Mouse (Mus musculus): ENCODE measurements at regions not wholly inside any gene's neighbourhood (a gene's known extent, or its start where the extent isn't known, plus 50 kb on each side); places are given as distances from the start of the nearest gene placed in this dataset.
"Not testable (repeated sequence)": the region's sequence is repeated elsewhere in the genome, so short reads cannot be mapped to it uniquely, and the experiment has no call there.

GRCm38 (mm10) chrX:103553605-103554004 lies 76.8 kb upstream of the Zcchc13 start:
- peaks cover 10% of the 10 kb centered on the region for H3K4me1 ChIP-seq (ENCODE audit: insufficient read depth)
- no peak for TF ChIP-seq CTCF (IDR thresholded peaks at IDR 0.05; ENCODE audit: low read depth)
- no peak for TF ChIP-seq EP300 (IDR thresholded peaks at IDR 0.05; ENCODE audit: low read depth)
- no peaks in the 10 kb centered on the region for H3K36me3 ChIP-seq (replicated peaks; ENCODE audit: insufficient read depth, low read length)
- no peak overlapping the region for H3K27ac ChIP-seq (ENCODE audit: low read depth)
- no peak overlapping the region for H3K9ac ChIP-seq (replicated peaks)
- DNase-seq = no peak
- no peak overlapping the region for H3K4me3 ChIP-seq (ENCODE audit: low read depth, low read length)
- H3K4me2 ChIP-seq (ENCODE audit: low read depth, low read length) = no peak overlapping the region
- ATAC-seq = no peak
- WGBS (ENCODE audit: insufficient replicate concordance) = 77% methylated on average over 3 of the region's 3 CpGs
- H3K9me3 ChIP-seq (ENCODE audit: low read length) = no peaks in the 10 kb centered on the region
- H3K27me3 ChIP-seq (ENCODE audit: insufficient read depth, low read length) = no peaks in the 10 kb centered on the region

DNA sequence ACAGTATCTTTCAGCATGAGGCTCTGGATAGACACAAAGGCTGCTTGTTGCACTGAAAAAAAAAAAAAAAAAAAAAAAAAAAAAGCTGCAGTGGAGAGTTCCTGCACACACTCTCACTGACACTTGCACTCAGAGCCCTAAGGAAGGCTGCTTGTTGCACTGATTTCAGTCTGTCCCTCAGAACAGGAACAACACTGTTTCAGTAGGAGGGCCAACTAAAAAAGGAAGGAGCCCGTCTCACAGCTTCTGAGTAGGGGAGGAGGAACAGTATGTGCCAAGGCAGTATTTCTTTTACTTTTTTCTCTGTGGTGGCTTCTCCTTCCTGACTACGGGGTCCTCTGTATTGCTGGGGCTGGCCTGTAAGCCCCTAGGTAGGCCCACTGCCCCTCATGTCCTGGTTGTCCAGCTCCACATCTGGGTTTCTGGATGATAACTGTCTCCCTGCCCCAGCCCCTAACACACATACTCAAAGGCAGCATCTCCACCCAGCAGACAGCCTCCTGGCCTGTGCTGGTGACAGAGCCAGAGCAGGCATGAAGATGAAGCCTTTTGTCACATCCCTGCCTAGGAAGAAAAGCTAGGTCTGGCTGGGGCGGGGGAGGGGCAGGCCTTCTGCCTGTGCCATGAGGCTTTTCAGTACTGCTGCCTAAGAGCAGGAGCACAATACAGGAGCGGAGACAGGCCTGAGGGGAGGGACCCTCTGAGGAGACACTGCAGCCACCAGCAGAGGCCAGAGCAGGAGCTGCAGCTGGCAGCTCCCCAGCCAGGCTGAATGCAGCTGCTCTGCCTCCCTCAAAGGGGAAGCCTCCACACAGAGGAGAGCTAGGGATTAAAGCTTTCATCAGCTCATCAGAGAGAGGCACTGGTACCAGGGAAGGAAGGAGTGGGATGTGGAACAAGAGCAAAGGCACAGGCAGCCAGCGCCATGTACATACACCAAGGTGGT lies 75.1 kb upstream of the Zcchc13 start:
- H3K4me1 ChIP-seq (ENCODE audit: insufficient read depth); H3K27me3 ChIP-seq (ENCODE audit: insufficient read depth, low read length); H3K4me2 ChIP-seq (ENCODE audit: low read depth, low read length); DNase-seq; H3K4me3 ChIP-seq (ENCODE audit: low read depth, low read length); H3K9ac ChIP-seq (replicated peaks); H3K36me3 ChIP-seq (replicated peaks; ENCODE audit: insufficient read depth, low read length); H3K9me3 ChIP-seq (ENCODE audit: low read length): not testable (repeated sequence)
- WGBS (ENCODE audit: insufficient replicate concordance) = 39% methylated on average over 4 of the region's 5 CpGs
- peak overlapping the region; percentile 74 for H3K27ac ChIP-seq (ENCODE audit: low read depth)
- 0 out of 2 replicates have a peak, but pooled peaks have one; percentile 22 for ATAC-seq

- Histone ChIP-seq H3K36me3 (replicated peaks; ENCODE audit: insufficient read depth, low read length) (no peaks in the 10 kb centered on the region), H3K4me1 (ENCODE audit: insufficient read depth) (peaks cover 10% of the 10 kb centered on the region), H3K9ac (replicated peaks) (no peak overlapping the region), H3K9me3 (ENCODE audit: low read length) (no peaks in the 10 kb centered on the region), H3K27me3 (ENCODE audit: insufficient read depth, low read length) (no peaks in the 10 kb centered on the region), H3K27ac (ENCODE audit: low read depth) (peak overlapping the region; percentile 74), H3K4me2 (ENCODE audit: low read depth, low read length) (no peak overlapping the region), H3K4me3 (ENCODE audit: low read depth, low read length) (no peak overlapping the region)
- 68% methylated on average over 4 of the region's 4 CpGs for WGBS (ENCODE audit: insufficient replicate concordance)
- no peak for TF ChIP-seq CTCF (IDR thresholded peaks at IDR 0.05; ENCODE audit: low read depth)
- TF ChIP-seq EP300 (IDR thresholded peaks at IDR 0.05; ENCODE audit: low read depth) = no peak
- DNase-seq (no peak), ATAC-seq (no peak)
Measured at GRCm38 (mm10) chrX:103556046-103556445, 74.3 kb upstream of the Zcchc13 start.

- Histone ChIP-seq H3K4me2 (ENCODE audit: low read depth, low read length) (peak overlapping the region; percentile 34), H3K36me3 (replicated peaks; ENCODE audit: insufficient read depth, low read length) (no peaks in the 10 kb centered on the region), H3K9ac (replicated peaks) (no peak overlapping the region), H3K4me3 (ENCODE audit: low read depth, low read length) (no peak overlapping the region), H3K27ac (ENCODE audit: low read depth) (peak overlapping the region; percentile 74), H3K27me3 (ENCODE audit: insufficient read depth, low read length) (no peaks in the 10 kb centered on the region), H3K9me3 (ENCODE audit: low read length) (no peaks in the 10 kb centered on the region), H3K4me1 (ENCODE audit: insufficient read depth) (peaks cover 10% of the 10 kb centered on the region)
- TF ChIP-seq EP300 (IDR thresholded peaks at IDR 0.05; ENCODE audit: low read depth) (peak; percentile 51; the same call in 1 of the 2 replicates), CTCF (IDR thresholded peaks at IDR 0.05; ENCODE audit: low read depth) (no peak)
- ATAC-seq = peak; percentile 81; the same call in 1 of the 2 replicates
- DNase-seq = no peak
- 37% methylated on average over 7 of the region's 7 CpGs for WGBS (ENCODE audit: insufficient replicate concordance)
Measured at GRCm38 (mm10) chrX:103556681-103557490, 73.5 kb upstream of the Zcchc13 start.

DNA sequence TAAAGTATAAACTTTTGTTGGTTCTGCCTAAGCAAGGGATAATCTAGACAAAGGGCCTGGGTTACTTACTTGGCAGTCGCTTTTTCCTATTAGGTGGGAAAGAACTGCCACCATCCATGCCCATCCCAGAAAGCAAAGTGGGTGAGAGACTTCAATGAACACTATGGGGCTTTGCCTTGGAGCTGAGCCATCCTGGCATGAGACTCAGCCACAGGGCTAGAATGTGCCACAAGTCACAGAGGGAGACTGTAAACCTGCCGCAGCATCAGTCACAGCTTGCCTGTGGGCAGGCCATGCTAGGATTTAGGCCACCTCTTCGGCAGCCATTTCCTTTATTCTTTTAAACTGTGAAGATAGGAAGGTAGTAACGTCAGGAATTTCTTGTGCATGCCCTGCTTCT lies 72.9 kb upstream of the Zcchc13 start:
- WGBS (ENCODE audit: insufficient replicate concordance) = 69% methylated on average over 4 of the region's 4 CpGs
- DNase-seq = no peak
- peak overlapping the region; percentile 74 for H3K27ac ChIP-seq (ENCODE audit: low read depth)

More for the DNA sequence above, 72.9 kb upstream of the Zcchc13 start:
- Histone ChIP-seq H3K4me2 (ENCODE audit: low read depth, low read length) (no peak overlapping the region), H3K9me3 (ENCODE audit: low read length) (no peaks in the 10 kb centered on the region), H3K4me3 (ENCODE audit: low read depth, low read length) (no peak overlapping the region), H3K9ac (replicated peaks) (no peak overlapping the region), H3K36me3 (replicated peaks; ENCODE audit: insufficient read depth, low read length) (no peaks in the 10 kb centered on the region), H3K4me1 (ENCODE audit: insufficient read depth) (peaks cover 10% of the 10 kb centered on the region), H3K27me3 (ENCODE audit: insufficient read depth, low read length) (no peaks in the 10 kb centered on the region)
- no peak for TF ChIP-seq CTCF (IDR thresholded peaks at IDR 0.05; ENCODE audit: low read depth)
- TF ChIP-seq EP300 (IDR thresholded peaks at IDR 0.05; ENCODE audit: low read depth) = no peak
- no peak for ATAC-seq

Data from liver, postnatal 0 days (tissue).